Mouse (Mus musculus) kidney, adult 2 months (tissue): ENCODE measurements around the gene Vasp. TPM values are rescaled to one million over a fixed set of nuclear protein-coding genes. Genes with fewer than 3 reads are reported as not detected.
A peak's percentile ranks its signal among the peaks of the same experiment; 100 is the strongest.

Source experiments
- DNase-seq: peaks from one replicate; pipeline ENCODE4 v3.0.0; 2021
- H3K27ac ChIP-seq: fragments of 200-500 bp; 2 replicates; pipeline ENCODE4 v1.5.1; 2012; ENCODE audit warnings: low read depth, low read length, control low read depth, inconsistent platforms; ENCODE audit not compliant: insufficient read depth
- H3K27me3 ChIP-seq: fragments of 200-500 bp; replicated peaks from 2 replicates; pipeline ENCODE4 v1.6.1; 2012; ENCODE audit warnings: mild to moderate bottlenecking, moderate library complexity, low read length, inconsistent platforms; ENCODE audit not compliant: control insufficient read depth, insufficient read depth
- H3K36me3 ChIP-seq: fragments of 200-500 bp; 2 replicates; pipeline ENCODE4 v1.6.1; 2012; ENCODE audit warnings: mild to moderate bottlenecking, moderate library complexity, low read length, inconsistent platforms; ENCODE audit not compliant: control insufficient read depth, insufficient read depth
- H3K4me1 ChIP-seq: fragments of 200-500 bp; 2 replicates; pipeline ENCODE4 v1.6.1; 2011; ENCODE audit warnings: low read length; ENCODE audit not compliant: control insufficient read depth, insufficient read depth
- H3K4me3 ChIP-seq: fragments of 200-500 bp; 2 replicates; pipeline ENCODE4 v1.5.1; 2011; ENCODE audit warnings: mild to moderate bottlenecking, low read depth, low read length, control low read depth; ENCODE audit not compliant: insufficient read depth
- CTCF ChIP-seq: fragments of 200-500 bp; conservative IDR thresholded peaks from 2 replicates; pipeline ENCODE4 v1.5.1; 2011; ENCODE audit warnings: low read depth, mild to moderate bottlenecking, control low read depth, low read length, moderate library complexity, mixed read lengths; ENCODE audit not compliant: insufficient read depth, insufficient read length
- POLR2A ChIP-seq: fragments of 200-500 bp; IDR thresholded peaks from one replicate; pipeline ENCODE4 v1.6.1; 2011; ENCODE audit warnings: low read depth, low read length, control low read depth
- WGBS: fragments of 180-500 bp; shearing (Covaris S2); methylation state at CpG from one replicate; pipeline ENCODE4 v1.1.7; 2018; 5-methylcytosine and 5-hydroxymethylcytosine counted together
- polyA plus RNA-seq: library from polyadenylated mRNA; depleted of rRNA; stranded (reverse); fragments of >200 nt; gene quantifications from 2 replicates; pipeline ENCODE4 v1.2.3, GENCODE M21; 2012

The Vasp gene
- polyA plus RNA-seq, 1 experiment: 71.5 TPM

- TF ChIP-seq CTCF (no peak), POLR2A (no peak)
- DNase-seq: no peak
- no peaks in the 10 kb centered on the region for H3K4me1 ChIP-seq
- H3K4me3 ChIP-seq: no peak within 1 kb of the TSS
- 0 out of 2 replicates have a peak, but pooled peaks cover 2% of the 10 kb centered on the region for H3K27me3 ChIP-seq
- WGBS: 1% methylated on average over 46 of the region's 46 CpGs
- H3K36me3 ChIP-seq: no peaks in the 10 kb centered on the region
- H3K27ac ChIP-seq: no peak within 1 kb of the TSS
These were observed 8.0 kb upstream of the Vasp start, which contains the start of gene Ppm1n for GRCm38 (mm10) chr7:19279581-19280114. Ppm1n (minus strand) TSS chr7:19280064.

- no peak overlapping the region for H3K27ac ChIP-seq
- no peaks in the 10 kb centered on the region for H3K4me1 ChIP-seq
- TF ChIP-seq CTCF (no peak), POLR2A (no peak)
- 0 out of 2 replicates have a peak, but pooled peaks cover 2% of the 10 kb centered on the region for H3K27me3 ChIP-seq
- H3K4me3 ChIP-seq: no peak overlapping the region
- DNase-seq: no peak
- H3K36me3 ChIP-seq: no peaks in the 10 kb centered on the region
- 4% methylated on average over 34 of the region's 34 CpGs for WGBS
These were observed 7.4 kb upstream of the Vasp start for GRCm38 (mm10) chr7:19279052-19279451.

- no peak overlapping the region for H3K4me3 ChIP-seq
- DNase-seq: no peak
- TF ChIP-seq POLR2A: no peak
- TF ChIP-seq CTCF: peak; percentile 55
- H3K36me3 ChIP-seq: no peaks in the 10 kb centered on the region
- no peak overlapping the region for H3K27ac ChIP-seq
- 47% methylated on average over 4 of the region's 4 CpGs for WGBS
- peaks cover 4% of the 10 kb centered on the region; the same call in 1 of the 2 replicates for H3K4me1 ChIP-seq
- H3K27me3 ChIP-seq: 0 out of 2 replicates have a peak, but pooled peaks cover 2% of the 10 kb centered on the region
These were observed 4.6 kb upstream of the Vasp start for GRCm38 (mm10) chr7:19276253-19276652.

GRCm38 (mm10) chr7:19272173-19272764 lies 652 bp upstream of the Vasp start:
- WGBS: under 1% methylated on average over 35 of the region's 36 CpGs
- peak; percentile 88 for DNase-seq
- TF ChIP-seq POLR2A (no peak), CTCF (no peak)
- Histone ChIP-seq H3K4me1 (peaks cover 8% of the 10 kb centered on the region), H3K27ac (peak overlapping the region; percentile 91), H3K27me3 (no peaks in the 10 kb centered on the region), H3K36me3 (no peaks in the 10 kb centered on the region), H3K4me3 (peak overlapping the region; percentile 87)

GRCm38 (mm10) chr7:19270509-19271237 lies 944 bp downstream of the Vasp start:
- Histone ChIP-seq H3K27ac (peak overlapping the region; percentile 66), H3K27me3 (no peaks in the 10 kb centered on the region), H3K36me3 (no peaks in the 10 kb centered on the region), H3K4me3 (peak overlapping the region; percentile 87), H3K4me1 (peaks cover 19% of the 10 kb centered on the region)
- DNase-seq: peak; percentile 32
- 2% methylated on average over 21 of the region's 21 CpGs for WGBS
- TF ChIP-seq POLR2A (no peak), CTCF (no peak)

GRCm38 (mm10) chr7:19269721-19270441 lies 1.7 kb downstream of the Vasp start:
- Histone ChIP-seq H3K27ac (peak overlapping the region; percentile 84), H3K4me3 (peak overlapping the region; percentile 87), H3K27me3 (no peaks in the 10 kb centered on the region), H3K36me3 (no peaks in the 10 kb centered on the region), H3K4me1 (peaks cover 19% of the 10 kb centered on the region)
- WGBS: 3% methylated on average over 19 of the region's 19 CpGs
- peak; percentile 84 for DNase-seq
- TF ChIP-seq CTCF (no peak), POLR2A (no peak)
